Mouse (Mus musculus): ENCODE results near the gene Dennd6a. TPM values are rescaled to one million over a fixed set of nuclear protein-coding genes. Genes with fewer than 3 reads are reported as not detected.

Gene Dennd6a
- polyA plus RNA-seq, 1 experiment from 2014 or later: 9.9 TPM

GRCm38 (mm10) chr14:26583645-26584044, 10.0 kb downstream of the Dennd6a start:
- Histone ChIP-seq H3K9me3 (ENCODE audit: low read length) (no peaks in the 10 kb centered on the region), H3K36me3 (replicated peaks; ENCODE audit: insufficient read depth, low read length) (no peaks in the 10 kb centered on the region), H3K27me3 (ENCODE audit: insufficient read depth, low read length) (no peaks in the 10 kb centered on the region), H3K4me2 (ENCODE audit: low read depth, low read length) (no peak overlapping the region), H3K4me3 (ENCODE audit: low read depth, low read length) (no peak overlapping the region), H3K9ac (replicated peaks) (no peak overlapping the region), H3K27ac (ENCODE audit: low read depth) (no peak overlapping the region), H3K4me1 (ENCODE audit: insufficient read depth) (peaks cover 12% of the 10 kb centered on the region)
- TF ChIP-seq EP300 (IDR thresholded peaks at IDR 0.05; ENCODE audit: low read depth) (no peak), CTCF (IDR thresholded peaks at IDR 0.05; ENCODE audit: low read depth) (no peak)
- DNase-seq: no peak
- ATAC-seq: no peak
- 80% methylated on average over 3 of the region's 3 CpGs for WGBS (ENCODE audit: insufficient replicate concordance)

GRCm38 (mm10) chr14:26587116-26587515, 13.5 kb downstream of the Dennd6a start:
- Histone ChIP-seq H3K4me2 (ENCODE audit: low read depth, low read length) (no peak overlapping the region), H3K4me3 (ENCODE audit: low read depth, low read length) (no peak overlapping the region), H3K4me1 (ENCODE audit: insufficient read depth) (peaks cover 8% of the 10 kb centered on the region; the same call in 1 of the 2 replicates), H3K36me3 (replicated peaks; ENCODE audit: insufficient read depth, low read length) (no peaks in the 10 kb centered on the region), H3K27me3 (ENCODE audit: insufficient read depth, low read length) (no peaks in the 10 kb centered on the region), H3K9ac (replicated peaks) (no peak overlapping the region), H3K9me3 (ENCODE audit: low read length) (no peaks in the 10 kb centered on the region), H3K27ac (ENCODE audit: low read depth) (peak overlapping the region; percentile 52)
- TF ChIP-seq CTCF (IDR thresholded peaks at IDR 0.05; ENCODE audit: low read depth): no peak
- TF ChIP-seq EP300 (IDR thresholded peaks at IDR 0.05; ENCODE audit: low read depth): peak; percentile 75
- ATAC-seq (peak; percentile 74), DNase-seq (no peak)

- Histone ChIP-seq H3K27me3 (ENCODE audit: insufficient read depth, low read length) (no peaks in the 10 kb centered on the region), H3K4me1 (ENCODE audit: insufficient read depth) (peaks cover 10% of the 10 kb centered on the region), H3K9me3 (ENCODE audit: low read length) (no peaks in the 10 kb centered on the region), H3K4me2 (ENCODE audit: low read depth, low read length) (no peak overlapping the region), H3K27ac (ENCODE audit: low read depth) (no peak overlapping the region), H3K9ac (replicated peaks) (no peak overlapping the region), H3K4me3 (ENCODE audit: low read depth, low read length) (no peak overlapping the region), H3K36me3 (replicated peaks; ENCODE audit: insufficient read depth, low read length) (no peaks in the 10 kb centered on the region; the same call in 1 of the 2 replicates)
- TF ChIP-seq EP300 (IDR thresholded peaks at IDR 0.05; ENCODE audit: low read depth) (no peak), CTCF (IDR thresholded peaks at IDR 0.05; ENCODE audit: low read depth) (peak; percentile 33)
- ATAC-seq (no peak), DNase-seq (no peak)
Observed at GRCm38 (mm10) chr14:26591353-26591752, 17.7 kb downstream of the Dennd6a start.

- 59% methylated on average over 2 of the region's 2 CpGs for WGBS (ENCODE audit: insufficient replicate concordance)
- Histone ChIP-seq H3K27me3 (ENCODE audit: insufficient read depth, low read length) (no peaks in the 10 kb centered on the region), H3K9me3 (ENCODE audit: low read length) (no peaks in the 10 kb centered on the region), H3K4me2 (ENCODE audit: low read depth, low read length) (no peak overlapping the region), H3K4me1 (ENCODE audit: insufficient read depth) (peaks cover 2% of the 10 kb centered on the region; the same call in 1 of the 2 replicates), H3K9ac (replicated peaks) (no peak overlapping the region), H3K27ac (ENCODE audit: low read depth) (no peak overlapping the region), H3K36me3 (replicated peaks; ENCODE audit: insufficient read depth, low read length) (peaks cover 2% of the 10 kb centered on the region; the same call in 1 of the 2 replicates), H3K4me3 (ENCODE audit: low read depth, low read length) (no peak overlapping the region)
- ATAC-seq: no peak
- no peak for DNase-seq
- TF ChIP-seq EP300 (IDR thresholded peaks at IDR 0.05; ENCODE audit: low read depth) (peak; percentile 43; the same call in 1 of the 2 replicates), CTCF (IDR thresholded peaks at IDR 0.05; ENCODE audit: low read depth) (no peak)
Observed at GRCm38 (mm10) chr14:26593281-26593895, 19.7 kb downstream of the Dennd6a start.

GRCm38 (mm10) chr14:26595167-26595566, 21.5 kb downstream of the Dennd6a start:
- Histone ChIP-seq H3K9me3 (ENCODE audit: low read length) (no peaks in the 10 kb centered on the region), H3K4me3 (ENCODE audit: low read depth, low read length) (no peak overlapping the region), H3K4me2 (ENCODE audit: low read depth, low read length) (peak overlapping the region; percentile 42), H3K9ac (replicated peaks) (no peak overlapping the region), H3K36me3 (replicated peaks; ENCODE audit: insufficient read depth, low read length) (peaks cover 5% of the 10 kb centered on the region; the same call in 1 of the 2 replicates), H3K4me1 (ENCODE audit: insufficient read depth) (peaks cover 2% of the 10 kb centered on the region; the same call in 1 of the 2 replicates), H3K27me3 (ENCODE audit: insufficient read depth, low read length) (no peaks in the 10 kb centered on the region), H3K27ac (ENCODE audit: low read depth) (peak overlapping the region; percentile 73; the same call in 1 of the 2 replicates)
- TF ChIP-seq EP300 (IDR thresholded peaks at IDR 0.05; ENCODE audit: low read depth) (peak; percentile 57; the same call in 1 of the 2 replicates), CTCF (IDR thresholded peaks at IDR 0.05; ENCODE audit: low read depth) (no peak)
- peak; percentile 76 for ATAC-seq
- no peak for DNase-seq
- 52% methylated on average over 7 of the region's 7 CpGs for WGBS (ENCODE audit: insufficient replicate concordance)

- Histone ChIP-seq H3K4me2 (ENCODE audit: low read depth, low read length) (peak overlapping the region; percentile 42), H3K4me1 (ENCODE audit: insufficient read depth) (peaks cover 2% of the 10 kb centered on the region; the same call in 1 of the 2 replicates), H3K27me3 (ENCODE audit: insufficient read depth, low read length) (no peaks in the 10 kb centered on the region), H3K9ac (replicated peaks) (no peak overlapping the region), H3K9me3 (ENCODE audit: low read length) (no peaks in the 10 kb centered on the region), H3K4me3 (ENCODE audit: low read depth, low read length) (no peak overlapping the region), H3K36me3 (replicated peaks; ENCODE audit: insufficient read depth, low read length) (peaks cover 5% of the 10 kb centered on the region; the same call in 1 of the 2 replicates), H3K27ac (ENCODE audit: low read depth) (peak overlapping the region; percentile 71)
- TF ChIP-seq EP300 (IDR thresholded peaks at IDR 0.05; ENCODE audit: low read depth) (peak; percentile 77), CTCF (IDR thresholded peaks at IDR 0.05; ENCODE audit: low read depth) (no peak)
- DNase-seq (no peak), ATAC-seq (peak; percentile 62)
- 40% methylated on average over 5 of the region's 5 CpGs for WGBS (ENCODE audit: insufficient replicate concordance)
Observed at GRCm38 (mm10) chr14:26595695-26596365, 22.2 kb downstream of the Dennd6a start.
